Mouse (Mus musculus): ENCODE data around the gene Gsto2. TPM values are rescaled to one million over a fixed set of nuclear protein-coding genes. Genes with fewer than 3 reads are reported as not detected.

The Gsto2 gene
- polyA plus RNA-seq, 1 experiment: 5.7 TPM

DNA sequence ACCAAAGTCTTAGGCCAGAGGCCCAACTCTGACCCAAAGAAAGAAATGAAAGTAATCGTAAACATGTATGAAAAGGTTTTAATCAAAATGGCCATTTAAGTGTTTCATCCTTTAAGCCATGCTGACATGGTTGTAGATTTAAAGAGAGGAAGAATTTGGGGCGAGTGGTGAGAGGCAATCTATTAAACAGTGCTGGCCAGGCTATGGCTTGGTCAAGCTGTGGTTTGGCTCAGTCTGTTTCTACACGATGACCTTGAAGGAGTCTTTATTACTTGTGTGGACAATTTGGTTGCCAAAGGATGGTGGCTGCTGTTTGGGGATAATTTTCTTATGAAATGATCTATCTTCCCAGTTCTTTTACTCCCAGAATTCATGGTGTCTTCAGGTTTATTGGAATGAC, 12.3 kb upstream of the Gsto2 start:
- Histone ChIP-seq H3ac (ENCODE audit: control insufficient read depth, insufficient read length) (no peak overlapping the region), H3K27me3 (ENCODE audit: control insufficient read depth, insufficient read depth, insufficient read length) (no peaks in the 10 kb centered on the region), H3K4me3 (no peak overlapping the region), H3K4me2 (ENCODE audit: low read depth) (no peak overlapping the region), H3K36me3 (ENCODE audit: control insufficient read depth, insufficient read depth) (peaks cover 4% of the 10 kb centered on the region), H3K79me2 (ENCODE audit: control insufficient read depth, insufficient read depth) (peaks cover 16% of the 10 kb centered on the region)
- no peak for TF ChIP-seq USF1 (IDR thresholded peaks at IDR 0.05; ENCODE audit: low read depth)
- TF ChIP-seq POLR2AphosphoS2 (IDR thresholded peaks at IDR 0.05; ENCODE audit: insufficient read length, low read depth): no peak
- no peak for TF ChIP-seq REST (IDR thresholded peaks at IDR 0.05; ENCODE audit: insufficient read depth, insufficient read length)
- TF ChIP-seq MYOD1 (IDR thresholded peaks at IDR 0.05; ENCODE audit: control insufficient read depth in 1 of 3, insufficient read length in 2 of 3, low read depth in 2 of 3): no peak
- no peak for TF ChIP-seq POLR2A (IDR thresholded peaks at IDR 0.05; ENCODE audit: insufficient read length, low read depth)

GRCm38 (mm10) chr19:47853951-47854795, 11.2 kb upstream of the Gsto2 start:
- Histone ChIP-seq H3K4me2 (ENCODE audit: low read depth) (peak overlapping the region; percentile 92), H3ac (ENCODE audit: control insufficient read depth, insufficient read length) (peak overlapping the region; percentile 29), H3K4me3 (peak overlapping the region; percentile 68), H3K36me3 (ENCODE audit: control insufficient read depth, insufficient read depth) (peaks cover 10% of the 10 kb centered on the region), H3K27me3 (ENCODE audit: control insufficient read depth, insufficient read depth, insufficient read length) (no peaks in the 10 kb centered on the region), H3K79me2 (ENCODE audit: control insufficient read depth, insufficient read depth) (peaks cover 16% of the 10 kb centered on the region)
- no peak for TF ChIP-seq POLR2A (IDR thresholded peaks at IDR 0.05; ENCODE audit: insufficient read length, low read depth)
- TF ChIP-seq CEBPB (IDR thresholded peaks at IDR 0.05; ENCODE audit: insufficient read depth, poor library complexity, severe bottlenecking): no peak
- no peak for TF ChIP-seq MAX (IDR thresholded peaks at IDR 0.05; ENCODE audit: low read depth)

GRCm38 (mm10) chr19:47854796-47855783, 10.2 kb upstream of the Gsto2 start, which contains the start of gene Gsto1:
TSS of gene Gsto1 (plus strand) at chr19:47854970.
- Histone ChIP-seq H3K79me2 (ENCODE audit: control insufficient read depth, insufficient read depth) (peaks cover 16% of the 10 kb centered on the region), H3K4me3 (peak within 1 kb of the TSS; percentile 68), H3ac (ENCODE audit: control insufficient read depth, insufficient read length) (peak within 1 kb of the TSS; percentile 29), H3K4me2 (ENCODE audit: low read depth) (peak within 1 kb of the TSS; percentile 92), H3K27me3 (ENCODE audit: control insufficient read depth, insufficient read depth, insufficient read length) (no peaks in the 10 kb centered on the region), H3K36me3 (ENCODE audit: control insufficient read depth, insufficient read depth) (peaks cover 19% of the 10 kb centered on the region)
- TF ChIP-seq SRF (IDR thresholded peaks at IDR 0.05; ENCODE audit: control insufficient read depth, insufficient read length, low read depth) (no peak), TCF12 (IDR thresholded peaks at IDR 0.05; ENCODE audit: insufficient read depth, poor library complexity, severe bottlenecking) (no peak), USF1 (IDR thresholded peaks at IDR 0.05; ENCODE audit: low read depth) (no peak), E2F4 (IDR thresholded peaks at IDR 0.05; ENCODE audit: insufficient read depth) (no peak), POLR2A (IDR thresholded peaks at IDR 0.05; ENCODE audit: insufficient read length, low read depth) (peak; percentile 98), CEBPB (IDR thresholded peaks at IDR 0.05; ENCODE audit: insufficient read depth, poor library complexity, severe bottlenecking) (0 out of 2 replicates have a peak, but pooled peaks have one; percentile 18), POLR2AphosphoS2 (IDR thresholded peaks at IDR 0.05; ENCODE audit: insufficient read length, low read depth) (peak; percentile 98), MYOG (IDR thresholded peaks at IDR 0.05; ENCODE audit: control insufficient read depth in 1 of 3, insufficient read depth in 1 of 3, insufficient read length in 2 of 3, low read depth in 2 of 3) (no peak)

DNA sequence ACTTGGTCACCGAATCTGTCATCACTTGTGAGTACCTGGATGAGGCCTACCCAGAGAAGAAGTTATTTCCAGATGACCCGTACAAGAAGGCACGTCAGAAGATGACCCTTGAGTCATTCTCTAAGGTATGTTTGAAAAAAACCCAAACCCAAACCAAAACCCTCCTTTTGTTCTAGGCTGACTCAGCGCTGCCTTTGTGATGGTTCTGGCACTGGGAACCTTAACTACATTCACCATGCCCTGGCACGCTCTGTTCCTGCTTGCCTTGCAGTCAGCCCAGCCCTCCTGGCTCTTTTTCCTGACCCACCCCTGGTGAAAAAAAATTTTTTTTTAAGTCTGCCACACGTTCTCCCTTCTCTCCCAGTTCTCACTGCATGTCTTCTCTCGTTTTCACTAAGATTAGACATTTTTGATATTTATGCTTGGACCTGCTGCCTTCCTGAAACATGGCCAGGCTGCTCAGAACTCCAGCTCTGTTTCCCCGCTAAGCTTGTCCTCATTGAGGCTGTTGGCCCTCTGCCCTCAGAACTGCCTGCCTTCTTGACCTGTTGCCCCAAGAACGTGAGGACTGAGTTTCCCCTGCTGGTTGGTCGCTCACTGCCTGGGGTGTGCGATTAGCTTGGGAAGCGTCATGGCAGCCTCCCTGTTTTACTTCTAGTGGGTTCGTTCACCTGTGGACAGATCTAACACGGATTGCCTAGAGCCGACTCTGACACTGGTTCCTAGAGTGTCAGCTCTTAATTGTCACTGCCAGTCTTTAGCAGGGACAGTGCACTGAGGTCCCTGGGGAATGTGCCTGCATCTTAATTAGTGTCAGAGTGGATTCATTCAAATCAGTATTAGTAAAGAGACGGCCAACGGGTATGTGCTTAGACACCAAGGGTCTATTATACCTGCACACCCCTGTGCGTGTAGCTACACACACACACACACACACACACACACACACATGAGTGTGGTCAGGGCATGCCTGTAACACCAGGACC, 7.1 kb upstream of the Gsto2 start:
- Histone ChIP-seq H3K4me2 (ENCODE audit: low read depth) (no peak overlapping the region), H3K36me3 (ENCODE audit: control insufficient read depth, insufficient read depth) (peaks cover 30% of the 10 kb centered on the region), H3K79me2 (ENCODE audit: control insufficient read depth, insufficient read depth) (peaks cover 16% of the 10 kb centered on the region), H3K27me3 (ENCODE audit: control insufficient read depth, insufficient read depth, insufficient read length) (no peaks in the 10 kb centered on the region), H3K4me3 (no peak overlapping the region), H3ac (ENCODE audit: control insufficient read depth, insufficient read length) (no peak overlapping the region)
- TF ChIP-seq USF1 (IDR thresholded peaks at IDR 0.05; ENCODE audit: low read depth) (no peak), MAX (IDR thresholded peaks at IDR 0.05; ENCODE audit: low read depth) (no peak), E2F4 (IDR thresholded peaks at IDR 0.05; ENCODE audit: insufficient read depth) (no peak), CEBPB (IDR thresholded peaks at IDR 0.05; ENCODE audit: insufficient read depth, poor library complexity, severe bottlenecking) (no peak), REST (IDR thresholded peaks at IDR 0.05; ENCODE audit: insufficient read depth, insufficient read length) (no peak)

All from myocyte (in vitro differentiated cells).